Mouse (Mus musculus) forebrain, embryonic 12.5 days (tissue): ENCODE measurements around the gene B3galt6. TPM values are rescaled to one million over a fixed set of nuclear protein-coding genes. Genes with fewer than 3 reads are reported as not detected.
A peak's percentile ranks its signal among the peaks of the same experiment; 100 is the strongest.

Experiments used
- ATAC-seq: fragments of 200-750 bp; cut with Nextera tagmentation; 2 replicates; pipeline ENCODE4 v1.8.0; 2017; ENCODE audit warnings: moderate TSS enrichment; ENCODE audit not compliant: low FRiP score
- H3K27ac ChIP-seq: fragments of 300-500 bp; sonication (generic); 2 replicates; pipeline ENCODE4 v1.5.1; 2016; ENCODE audit warnings: mild to moderate bottlenecking
- H3K27me3 ChIP-seq: fragments of 300-500 bp; sonication (generic); 2 replicates; pipeline ENCODE4 v1.6.1; 2016; ENCODE audit warnings: mild to moderate bottlenecking
- H3K36me3 ChIP-seq: fragments of 300-500 bp; sonication (generic); replicated peaks from 2 replicates; pipeline ENCODE4 v1.6.1; 2016; ENCODE audit warnings: mild to moderate bottlenecking
- H3K4me1 ChIP-seq: fragments of 300-500 bp; sonication (generic); 2 replicates; pipeline ENCODE4 v1.6.1; 2016
- H3K4me2 ChIP-seq: fragments of 300-500 bp; sonication (generic); 2 replicates; pipeline ENCODE4 v1.6.1; 2016; ENCODE audit warnings: mild to moderate bottlenecking, moderate library complexity
- H3K4me3 ChIP-seq: fragments of 300-500 bp; sonication (generic); replicated peaks from 2 replicates; pipeline ENCODE4 v1.5.1; 2016; ENCODE audit warnings: mild to moderate bottlenecking
- H3K9ac ChIP-seq: fragments of 300-500 bp; sonication (generic); 2 replicates; pipeline ENCODE4 v1.6.1; 2016; ENCODE audit warnings: mild to moderate bottlenecking
- H3K9me3 ChIP-seq: fragments of 300-500 bp; sonication (generic); 2 replicates; pipeline ENCODE4 v1.6.1; 2016
- WGBS: fragments of 180-500 bp; shearing (Covaris S2); methylation state at CpG from one replicate; pipeline ENCODE4 v1.1.7; 2016; 5-methylcytosine and 5-hydroxymethylcytosine counted together
- polyA plus RNA-seq: library from polyadenylated mRNA; unstranded; fragments of >200 nt; fragmentation: Nextera tagmentation; extraction: Ambion mirVana; gene quantifications from 2 replicates; pipeline ENCODE4 v1.2.1, GENCODE M21; 2016

Gene B3galt6
- 16.4 and 18.6 TPM in 2 replicates for polyA plus RNA-seq

DNA sequence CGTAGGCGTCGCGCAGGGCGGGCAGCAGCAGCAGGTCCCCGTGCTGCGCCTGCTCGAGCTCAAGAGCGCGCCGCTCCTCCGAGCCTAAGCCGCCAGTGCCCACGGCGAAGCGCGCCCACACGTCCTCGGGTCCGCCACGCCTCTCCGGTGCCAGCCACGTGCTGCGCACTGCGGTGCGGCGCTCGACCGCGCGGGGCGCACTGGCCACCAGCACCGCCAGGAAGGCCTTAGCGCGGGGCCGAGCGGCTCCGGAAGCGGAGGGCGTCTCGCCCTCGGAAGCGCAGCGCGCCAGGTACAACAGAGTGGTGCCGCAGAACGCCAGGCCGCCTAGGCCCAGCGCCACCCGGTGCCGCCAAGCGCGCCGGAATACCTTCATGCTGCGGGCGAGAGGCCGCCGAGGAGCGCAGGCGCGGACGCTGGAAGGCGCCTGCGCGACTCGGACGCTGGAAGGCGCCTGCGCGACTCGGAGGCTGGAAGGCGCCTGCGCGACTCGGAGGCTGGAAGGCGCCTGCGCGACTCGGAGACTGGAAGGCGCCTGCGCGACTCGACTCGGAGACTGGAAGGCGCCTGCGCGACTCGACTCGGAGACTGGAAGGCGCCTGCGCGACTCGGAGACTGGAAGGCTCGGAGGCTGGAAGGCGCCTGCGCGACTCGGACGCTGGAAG lies at the start of gene B3galt6, which contains the start of gene Sdf4:
Gene B3galt6 (minus strand): TSS at position 409 of the 665 bp plus-strand sequence.
Gene Sdf4 (plus strand): TSS at position 632 of the 665 bp plus-strand sequence.
- peak; percentile 87 for ATAC-seq
- peak within 1 kb of the TSS; percentile 95 for H3K27ac ChIP-seq
- H3K4me1 ChIP-seq = peaks cover 26% of the 10 kb centered on the region
- WGBS = under 1% methylated on average over 95 of the region's 99 CpGs
- peaks cover 23% of the 10 kb centered on the region for H3K36me3 ChIP-seq
- peak within 1 kb of the TSS; percentile 75 for H3K9ac ChIP-seq
- H3K9me3 ChIP-seq = no peaks in the 10 kb centered on the region
- H3K27me3 ChIP-seq = no peaks in the 10 kb centered on the region
- H3K4me3 ChIP-seq = peak within 1 kb of the TSS; percentile 73
- peak within 1 kb of the TSS; percentile 96 for H3K4me2 ChIP-seq

GRCm38 (mm10) chr4:156034901-156035300 lies 42.5 kb upstream of the B3galt6 start:
- Histone ChIP-seq H3K9ac (0 out of 2 replicates have a peak overlapping the region, but pooled peaks have one; percentile 17), H3K27ac (no peak overlapping the region), H3K36me3 (no peaks in the 10 kb centered on the region), H3K4me1 (peaks cover 34% of the 10 kb centered on the region), H3K27me3 (peaks cover 32% of the 10 kb centered on the region), H3K4me3 (peak overlapping the region; percentile 28), H3K9me3 (no peaks in the 10 kb centered on the region), H3K4me2 (peak overlapping the region; percentile 44)
- no peak for ATAC-seq
- 5% methylated on average over 25 of the region's 25 CpGs for WGBS

DNA sequence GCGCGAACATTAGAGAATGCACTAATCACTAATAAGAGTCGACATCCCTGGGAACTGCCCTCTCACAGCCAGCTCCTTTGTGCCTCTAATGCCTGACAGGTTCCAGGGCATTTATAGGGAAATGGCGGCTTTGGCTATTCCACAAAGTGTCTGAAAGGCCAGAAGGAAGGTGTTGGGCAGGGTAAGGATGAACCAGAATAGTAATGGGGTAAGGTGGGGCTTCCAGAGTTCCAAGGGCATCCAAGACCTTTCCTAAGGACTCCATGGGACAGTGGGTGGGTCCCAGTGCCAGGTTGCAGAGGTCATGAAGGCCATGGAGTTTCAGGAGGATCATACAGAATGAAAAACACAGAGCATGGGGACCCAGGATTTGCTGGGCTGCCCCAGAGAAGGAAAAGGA lies 41.9 kb upstream of the B3galt6 start:
- H3K4me1 ChIP-seq = peaks cover 34% of the 10 kb centered on the region
- H3K36me3 ChIP-seq = no peaks in the 10 kb centered on the region
- no peak for ATAC-seq
- peaks cover 32% of the 10 kb centered on the region for H3K27me3 ChIP-seq
- 52% methylated on average over 4 of the region's 4 CpGs for WGBS
- no peak overlapping the region for H3K4me2 ChIP-seq
- peak overlapping the region; percentile 28 for H3K4me3 ChIP-seq
- H3K9ac ChIP-seq = no peak overlapping the region
- no peak overlapping the region for H3K27ac ChIP-seq
- no peaks in the 10 kb centered on the region for H3K9me3 ChIP-seq

GRCm38 (mm10) chr4:156033476-156034119 lies 41.1 kb upstream of the B3galt6 start:
- Histone ChIP-seq H3K27ac (no peak overlapping the region), H3K4me2 (no peak overlapping the region), H3K9me3 (no peaks in the 10 kb centered on the region), H3K36me3 (no peaks in the 10 kb centered on the region), H3K27me3 (peaks cover 32% of the 10 kb centered on the region), H3K4me3 (no peak overlapping the region), H3K9ac (no peak overlapping the region), H3K4me1 (peaks cover 34% of the 10 kb centered on the region)
- ATAC-seq = no peak
- 53% methylated on average over 6 of the region's 6 CpGs for WGBS

DNA sequence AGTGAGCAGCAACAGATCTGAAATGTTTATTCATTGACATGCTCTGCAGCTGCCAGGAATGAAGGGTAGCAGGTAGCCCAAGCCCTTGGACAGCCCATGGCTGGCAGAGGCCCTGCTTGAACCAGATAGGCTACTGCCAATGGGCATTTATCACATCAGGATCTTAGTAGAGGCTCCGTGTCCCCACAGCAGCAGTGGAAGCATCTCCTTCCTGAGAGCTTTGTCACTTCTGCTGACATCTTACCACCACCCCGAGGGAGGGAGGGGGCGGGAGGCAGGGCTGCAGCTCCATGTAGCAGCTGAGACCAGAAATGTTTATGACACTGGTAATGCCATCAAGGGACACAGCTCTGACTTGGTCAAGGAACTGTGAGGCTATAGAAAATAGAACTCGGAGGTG lies 40.4 kb upstream of the B3galt6 start:
- no peak overlapping the region for H3K4me2 ChIP-seq
- H3K27me3 ChIP-seq = peaks cover 32% of the 10 kb centered on the region
- no peak overlapping the region for H3K4me3 ChIP-seq
- no peak for ATAC-seq
- no peak overlapping the region for H3K9ac ChIP-seq
- H3K9me3 ChIP-seq = no peaks in the 10 kb centered on the region
- H3K4me1 ChIP-seq = peaks cover 34% of the 10 kb centered on the region
- no peaks in the 10 kb centered on the region; the same call in 1 of the 2 replicates for H3K36me3 ChIP-seq
- 91% methylated on average over 4 of the region's 4 CpGs for WGBS
- 0 out of 2 replicates have a peak overlapping the region, but pooled peaks have one; percentile 86 for H3K27ac ChIP-seq

- peak overlapping the region; percentile 39 for H3K4me3 ChIP-seq
- peak overlapping the region; percentile 86 for H3K27ac ChIP-seq
- H3K4me1 ChIP-seq = peaks cover 34% of the 10 kb centered on the region
- ATAC-seq = peak; percentile 93
- peak overlapping the region; percentile 64 for H3K4me2 ChIP-seq
- H3K27me3 ChIP-seq = peaks cover 32% of the 10 kb centered on the region
- peak overlapping the region; percentile 26 for H3K9ac ChIP-seq
- no peaks in the 10 kb centered on the region for H3K9me3 ChIP-seq
- H3K36me3 ChIP-seq = peaks cover 7% of the 10 kb centered on the region; the same call in 1 of the 2 replicates
- 4% methylated on average over 24 of the region's 24 CpGs for WGBS
Observed at GRCm38 (mm10) chr4:156031593-156032391, 39.3 kb upstream of the B3galt6 start.

GRCm38 (mm10) chr4:156031255-156031592 lies 38.8 kb upstream of the B3galt6 start:
- 12% methylated on average over 7 of the region's 7 CpGs for WGBS
- Histone ChIP-seq H3K4me2 (peak overlapping the region; percentile 64), H3K9me3 (no peaks in the 10 kb centered on the region), H3K4me3 (peak overlapping the region; percentile 39), H3K4me1 (peaks cover 34% of the 10 kb centered on the region), H3K9ac (peak overlapping the region; percentile 26), H3K27me3 (peaks cover 27% of the 10 kb centered on the region), H3K36me3 (peaks cover 7% of the 10 kb centered on the region; the same call in 1 of the 2 replicates), H3K27ac (peak overlapping the region; percentile 86; the same call in 1 of the 2 replicates)
- peak; percentile 32 for ATAC-seq

DNA sequence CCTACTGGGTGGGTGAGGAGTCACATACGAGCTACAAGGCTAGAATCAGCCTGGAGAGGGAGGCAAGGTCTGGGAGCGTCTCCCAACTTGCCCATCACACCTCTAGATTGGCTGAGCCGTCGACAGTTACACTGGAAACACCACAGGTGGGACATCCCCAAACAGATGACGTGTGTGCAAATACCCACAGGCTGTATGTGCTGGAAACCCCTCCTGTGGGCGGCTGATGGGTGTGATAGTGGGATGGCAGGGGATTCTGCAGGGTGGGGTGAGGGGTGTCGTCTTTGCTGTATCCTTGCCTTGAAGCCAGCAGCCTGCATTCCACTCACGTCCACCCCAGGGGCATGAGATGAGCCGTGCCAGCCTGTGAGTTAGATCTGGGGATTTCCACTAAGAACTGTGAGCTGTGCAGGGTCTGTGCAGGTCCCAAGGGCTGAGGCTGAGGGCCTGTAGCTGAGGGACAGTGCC lies 38.2 kb upstream of the B3galt6 start:
- no peaks in the 10 kb centered on the region for H3K9me3 ChIP-seq
- WGBS = 69% methylated on average over 9 of the region's 9 CpGs
- peak overlapping the region; percentile 64 for H3K4me2 ChIP-seq
- peak overlapping the region; percentile 86; the same call in 1 of the 2 replicates for H3K27ac ChIP-seq
- peak overlapping the region; percentile 26 for H3K9ac ChIP-seq
- peak overlapping the region; percentile 39 for H3K4me3 ChIP-seq
- peaks cover 34% of the 10 kb centered on the region for H3K4me1 ChIP-seq
- peaks cover 7% of the 10 kb centered on the region; the same call in 1 of the 2 replicates for H3K36me3 ChIP-seq
- no peak for ATAC-seq
- peaks cover 22% of the 10 kb centered on the region for H3K27me3 ChIP-seq

- Histone ChIP-seq H3K9me3 (no peaks in the 10 kb centered on the region), H3K27ac (no peak overlapping the region), H3K9ac (no peak overlapping the region), H3K27me3 (peaks cover 1% of the 10 kb centered on the region; the same call in 1 of the 2 replicates), H3K36me3 (peaks cover 7% of the 10 kb centered on the region; the same call in 1 of the 2 replicates), H3K4me1 (peaks cover 25% of the 10 kb centered on the region), H3K4me3 (no peak overlapping the region), H3K4me2 (no peak overlapping the region)
- 91% methylated on average over 7 of the region's 7 CpGs for WGBS
- ATAC-seq = no peak
Observed at GRCm38 (mm10) chr4:156028580-156028979, 36.1 kb upstream of the B3galt6 start.

DNA sequence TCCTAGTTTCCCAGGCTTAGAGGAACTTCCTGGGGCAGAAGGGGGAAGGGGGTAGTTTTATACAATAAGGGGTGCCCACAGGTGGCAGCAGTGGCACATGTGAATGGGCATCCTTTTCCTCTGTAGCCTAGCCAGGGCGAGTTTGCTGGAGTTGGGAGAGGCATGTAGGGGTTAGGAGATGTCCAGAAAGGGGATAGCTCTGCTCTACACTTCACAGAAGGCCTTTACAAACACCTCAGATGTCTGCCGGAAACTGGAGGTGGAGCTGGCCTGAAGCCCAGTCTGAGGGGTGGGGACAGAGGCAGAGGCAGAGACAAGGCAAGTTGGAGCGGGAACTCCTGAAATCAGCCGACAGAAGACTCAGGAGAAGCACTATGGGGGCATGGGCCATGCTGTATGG lies 33.6 kb upstream of the B3galt6 start, which contains the start of gene Tnfrsf18:
Gene Tnfrsf18 (plus strand): TSS at position 152 of the 400 bp plus-strand sequence.
- H3K27me3 ChIP-seq = no peaks in the 10 kb centered on the region
- H3K4me3 ChIP-seq = no peak within 1 kb of the TSS
- H3K36me3 ChIP-seq = peaks cover 7% of the 10 kb centered on the region; the same call in 1 of the 2 replicates
- no peak within 1 kb of the TSS for H3K9ac ChIP-seq
- 68% methylated on average over 4 of the region's 4 CpGs for WGBS
- ATAC-seq = no peak
- H3K4me1 ChIP-seq = peaks cover 9% of the 10 kb centered on the region
- no peak within 1 kb of the TSS for H3K27ac ChIP-seq
- no peak within 1 kb of the TSS for H3K4me2 ChIP-seq
- H3K9me3 ChIP-seq = no peaks in the 10 kb centered on the region

DNA sequence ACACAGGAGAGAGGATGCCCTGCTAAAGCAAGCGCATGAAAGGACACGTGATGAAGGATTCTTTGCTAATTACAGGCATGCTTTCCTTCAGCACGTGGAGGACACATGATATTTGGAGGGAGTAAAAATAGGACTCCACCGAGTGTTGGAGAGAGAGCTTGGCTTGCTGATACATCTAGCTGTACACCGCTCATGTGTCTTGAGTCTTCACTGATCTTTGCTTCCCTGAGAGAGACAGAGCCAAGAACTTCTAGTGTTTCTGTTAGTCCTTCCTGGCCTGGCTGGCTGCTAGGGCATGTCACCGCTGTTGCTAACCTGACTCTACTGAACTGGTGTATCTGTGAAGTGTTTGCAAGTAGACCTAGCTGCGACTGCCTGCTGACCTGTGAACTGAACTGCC lies 31.7 kb upstream of the B3galt6 start:
- H3K27me3 ChIP-seq = no peaks in the 10 kb centered on the region
- H3K36me3 ChIP-seq = peaks cover 14% of the 10 kb centered on the region; the same call in 1 of the 2 replicates
- H3K9ac ChIP-seq = no peak overlapping the region
- no peaks in the 10 kb centered on the region for H3K9me3 ChIP-seq
- no peak overlapping the region for H3K4me2 ChIP-seq
- no peaks in the 10 kb centered on the region for H3K4me1 ChIP-seq
- no peak for ATAC-seq
- no peak overlapping the region for H3K27ac ChIP-seq
- WGBS = 95% methylated on average over 7 of the region's 7 CpGs
- H3K4me3 ChIP-seq = no peak overlapping the region

DNA sequence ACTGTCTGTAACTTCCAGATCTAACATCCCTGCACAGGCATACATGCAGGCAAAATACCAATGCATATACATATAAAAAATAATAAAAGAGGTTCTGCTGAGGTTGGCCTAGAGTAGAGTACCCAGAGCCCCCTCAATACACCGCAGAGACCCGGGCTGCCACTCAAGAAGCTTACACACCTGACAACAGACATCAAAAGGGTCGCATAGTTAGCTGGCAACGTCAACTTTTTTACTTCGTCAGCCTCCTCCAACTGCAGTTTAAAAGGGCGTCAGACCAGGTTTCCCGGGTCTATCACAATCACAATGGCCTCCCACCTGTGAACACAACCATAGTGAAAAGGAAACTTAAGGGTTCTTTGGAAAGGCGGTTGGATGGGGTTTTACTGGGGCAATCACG lies 31.1 kb upstream of the B3galt6 start:
- Histone ChIP-seq H3K36me3 (peaks cover 14% of the 10 kb centered on the region; the same call in 1 of the 2 replicates), H3K9me3 (no peaks in the 10 kb centered on the region), H3K27me3 (no peaks in the 10 kb centered on the region), H3K4me3 (no peak overlapping the region), H3K4me2 (no peak overlapping the region), H3K9ac (no peak overlapping the region), H3K27ac (no peak overlapping the region), H3K4me1 (no peaks in the 10 kb centered on the region)
- no peak for ATAC-seq
- WGBS = 87% methylated on average over 9 of the region's 9 CpGs
